Mouse (Mus musculus) testis, adult 2 months (tissue): Measurements from ENCODE around the gene Clec2h.

Experiments
- CTCF ChIP-seq: fragments of 200-500 bp; IDR thresholded peaks from 2 replicates; pipeline ENCODE4 v1.5.1; 2012; ENCODE audit warnings: low read depth, mild to moderate bottlenecking, inconsistent platforms, low read length, moderate library complexity; ENCODE audit not compliant: control insufficient read depth, insufficient read depth, insufficient replicate concordance
- POLR2A ChIP-seq: fragments of 200-500 bp; IDR thresholded peaks from 2 replicates; pipeline ENCODE4 v1.6.1; 2012; ENCODE audit warnings: low read depth, mild to moderate bottlenecking, inconsistent platforms, low read length, moderate library complexity; ENCODE audit not compliant: control insufficient read depth

GRCm38 (mm10) chr6:128679574-128679973, 17.4 kb downstream of the Clec2h start:
- TF ChIP-seq CTCF: no peak
- TF ChIP-seq POLR2A: no peak
